Mouse (Mus musculus): ENCODE data around the gene Tll1.

The Tll1 gene

GRCm38 (mm10) chr8:64059867-64060266 lies 146.2 kb downstream of the Tll1 start:
- 53% methylated on average over 2 of the region's 2 CpGs for WGBS

GRCm38 (mm10) chr8:64057571-64057970 lies 148.5 kb downstream of the Tll1 start:
- 90% methylated on average over 4 of the region's 4 CpGs for WGBS

- 51% methylated on average over 3 of the region's 3 CpGs for WGBS
These were observed 157.5 kb downstream of the Tll1 start for GRCm38 (mm10) chr8:64048556-64048955.

- WGBS = 42% methylated on average over 9 of the region's 9 CpGs
These were observed 158.0 kb downstream of the Tll1 start for GRCm38 (mm10) chr8:64047963-64048505.

GRCm38 (mm10) chr8:64041303-64041884 lies 164.7 kb downstream of the Tll1 start:
- 76% methylated on average over 6 of the region's 6 CpGs for WGBS

- WGBS = 91% methylated on average over 4 of the region's 4 CpGs
These were observed 175.2 kb downstream of the Tll1 start for GRCm38 (mm10) chr8:64030672-64031385.

- WGBS = 69% methylated on average over 3 of the region's 3 CpGs
These were observed 176.5 kb downstream of the Tll1 start for GRCm38 (mm10) chr8:64029525-64029924.

GRCm38 (mm10) chr8:64024359-64024758 lies 181.7 kb downstream of the Tll1 start:
- WGBS = 77% methylated on average over 5 of the region's 5 CpGs

- 27% methylated on average over 5 of the region's 5 CpGs for WGBS
These were observed 182.5 kb downstream of the Tll1 start for GRCm38 (mm10) chr8:64023579-64023978.

GRCm38 (mm10) chr8:64023027-64023426 lies 183.0 kb downstream of the Tll1 start:
- 88% methylated on average over 2 of the region's 2 CpGs for WGBS

GRCm38 (mm10) chr8:63970612-63971391 lies 235.3 kb downstream of the Tll1 start:
- WGBS = 57% methylated on average over 9 of the region's 9 CpGs

Data from cerebral cortex, adult 2 months (tissue).